Mouse (Mus musculus) E14TG2a.4 (cell line): ENCODE measurements around the gene Htr3a.

Source experiments
- CTCF ChIP-seq: conservative IDR thresholded peaks from 2 replicates; pipeline ENCODE4 v1.5.1; 2014; ENCODE audit warnings: low read length
- NANOG ChIP-seq: IDR thresholded peaks from 2 replicates; pipeline ENCODE4 v1.6.1; 2014; ENCODE audit warnings: borderline replicate concordance, low read length, mixed read lengths
- POU5F1 ChIP-seq: IDR thresholded peaks from 2 replicates; pipeline ENCODE4 v1.6.1; 2014; ENCODE audit warnings: low read length, borderline replicate concordance

DNA sequence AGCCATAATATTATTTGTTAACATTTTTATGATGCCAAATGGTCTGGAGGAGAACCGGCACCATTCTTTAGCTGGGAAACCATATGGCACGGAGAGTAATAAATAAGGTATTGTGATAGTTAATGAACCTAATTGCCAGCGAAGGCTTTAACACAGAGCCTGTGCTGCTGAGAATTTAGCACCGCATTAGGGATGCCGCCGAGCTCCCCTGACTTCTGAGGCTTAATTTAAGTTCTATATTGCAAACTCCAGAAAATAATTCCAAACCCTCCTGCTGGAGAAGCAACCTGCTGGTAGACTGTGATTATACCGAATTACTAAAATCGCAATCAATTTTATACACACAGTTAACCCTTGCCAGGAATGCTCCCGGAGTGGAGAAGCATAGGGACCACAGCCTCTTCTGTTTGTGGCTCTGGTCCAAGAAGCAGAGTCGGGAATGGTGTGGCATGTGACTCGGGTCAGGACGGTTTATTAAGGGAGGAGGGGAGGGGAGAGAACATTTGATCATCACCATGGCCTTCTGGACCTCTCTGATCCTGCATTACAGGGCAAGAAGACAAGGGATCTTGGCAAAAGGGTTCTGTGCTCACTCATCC lies 44.3 kb downstream of the Htr3a start:
- TF ChIP-seq CTCF (no peak), NANOG (no peak), POU5F1 (no peak)
